Mouse (Mus musculus): Measurements from ENCODE around the gene Coq7.

DNA sequence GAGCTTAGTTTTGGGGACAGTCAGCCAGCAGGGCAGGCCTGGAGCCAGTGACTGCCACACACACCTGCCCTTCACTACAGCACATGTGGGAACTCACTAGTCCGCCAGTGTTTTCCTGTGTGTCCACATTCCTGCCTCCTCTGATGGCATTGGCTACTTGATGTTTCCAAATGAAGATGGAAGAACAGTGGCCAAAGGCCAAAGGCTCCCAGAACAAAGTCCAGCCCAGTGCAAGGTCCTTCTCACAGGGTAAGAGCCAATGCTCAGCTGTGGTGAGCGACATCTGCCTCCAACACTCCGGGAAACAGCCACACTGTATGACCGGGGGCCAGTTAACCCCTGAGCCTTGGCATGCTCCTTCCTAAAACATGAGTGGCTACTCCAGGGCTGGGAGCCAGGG lies 11.0 kb upstream of the Coq7 start:
- no peak for TF ChIP-seq CTCF (IDR thresholded peaks at IDR 0.05; ENCODE audit: low read depth)
- no peak for TF ChIP-seq EP300 (IDR thresholded peaks at IDR 0.05; ENCODE audit: low read depth)

All from liver, embryonic 14.5 days (tissue).